Mouse (Mus musculus) intestine, embryonic 16.5 days (tissue): ENCODE results near the gene Ube2b. TPM values are rescaled to one million over a fixed set of nuclear protein-coding genes. Genes with fewer than 3 reads are reported as not detected.

Experiments used
- ATAC-seq: fragments of 200-750 bp; cut with Nextera tagmentation; 2 replicates; pipeline ENCODE4 v1.8.0; 2017; ENCODE audit warnings: moderate TSS enrichment, moderate library complexity
- H3K27ac ChIP-seq: fragments of 300-500 bp; sonication (generic); 2 replicates; pipeline ENCODE4 v1.5.1; 2014; ENCODE audit warnings: mild to moderate bottlenecking, low read length
- H3K27me3 ChIP-seq: fragments of 300-500 bp; sonication (generic); replicated peaks from 2 replicates; pipeline ENCODE4 v1.6.1; 2014; ENCODE audit warnings: low read length, control low read depth, mixed read lengths; ENCODE audit not compliant: control insufficient read depth, insufficient read depth
- H3K36me3 ChIP-seq: fragments of 300-500 bp; sonication (generic); 2 replicates; pipeline ENCODE4 v1.6.1; 2014; ENCODE audit warnings: low read length, control low read depth; ENCODE audit not compliant: control insufficient read depth, insufficient read depth
- H3K4me1 ChIP-seq: fragments of 300-500 bp; sonication (generic); 2 replicates; pipeline ENCODE4 v1.6.1; 2014; ENCODE audit warnings: low read length, control low read depth, mixed read lengths; ENCODE audit not compliant: control insufficient read depth, insufficient read depth
- H3K4me2 ChIP-seq: fragments of 300-500 bp; sonication (generic); 2 replicates; pipeline ENCODE4 v1.6.1; 2014; ENCODE audit warnings: low read depth, low read length, control low read depth
- H3K4me3 ChIP-seq: fragments of 300-500 bp; sonication (generic); 2 replicates; pipeline ENCODE4 v1.5.1; 2014; ENCODE audit warnings: mild to moderate bottlenecking, low read length
- H3K9ac ChIP-seq: fragments of 300-500 bp; sonication (generic); 2 replicates; pipeline ENCODE4 v1.6.1; 2014; ENCODE audit warnings: low read depth, low read length
- H3K9me3 ChIP-seq: fragments of 300-500 bp; sonication (generic); 2 replicates; pipeline ENCODE4 v1.6.1; 2016; ENCODE audit warnings: low read length, control low read depth; ENCODE audit not compliant: control insufficient read depth
- WGBS: fragments of 180-500 bp; shearing (Covaris S2); extraction: QIAGEN DNeasy Blood & Tissue Kit; methylation state at CpG from one replicate; pipeline ENCODE4 v1.1.7; 2014; 5-methylcytosine and 5-hydroxymethylcytosine counted together
- polyA plus RNA-seq: library from polyadenylated mRNA; unstranded; fragments of >200 nt; fragmentation: Nextera tagmentation; extraction: Ambion mirVana; gene quantifications from 2 replicates; pipeline ENCODE4 v1.2.1, GENCODE M21; 2015

Gene Ube2b
- polyA plus RNA-seq: 185 and 201 TPM in 2 replicates

DNA sequence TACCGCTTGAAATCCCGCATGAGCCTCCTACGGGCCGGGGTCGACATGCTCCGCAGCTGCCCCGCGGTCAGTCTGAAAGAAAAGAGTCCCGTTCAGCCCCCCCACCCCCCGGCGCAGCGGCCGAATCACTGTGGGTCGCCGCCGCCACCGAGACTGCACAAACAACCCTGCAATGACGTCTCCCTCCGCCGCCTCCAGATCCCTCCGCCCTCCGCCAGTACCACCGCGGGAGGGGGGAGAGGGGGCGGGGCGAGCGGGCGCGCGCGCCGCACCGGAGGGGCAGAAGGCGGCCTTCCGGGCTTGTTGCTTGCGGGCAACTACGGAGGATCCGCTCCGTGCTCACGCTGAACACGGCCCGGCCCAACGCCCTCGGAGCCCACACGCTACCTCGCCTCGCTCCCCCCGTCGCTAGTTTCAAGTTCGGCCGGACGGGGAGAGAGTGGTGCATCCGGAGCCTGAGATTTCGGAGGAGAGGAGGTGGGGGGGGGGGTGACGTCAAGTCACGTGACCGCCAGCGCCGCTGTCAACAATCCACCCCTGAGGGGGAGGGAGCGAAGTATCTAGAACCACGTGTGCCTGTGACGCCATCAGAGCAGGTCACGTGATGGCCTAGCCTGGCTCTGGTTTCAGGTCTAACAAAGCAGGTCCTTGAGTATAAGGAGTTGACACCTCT is at the start of gene Ube2b:
Gene Ube2b, minus strand, starts transcription at position 473 of the 673 bp plus-strand sequence.
- H3K27me3 ChIP-seq: no peaks in the 10 kb centered on the region
- peak within 1 kb of the TSS; percentile 77 for H3K4me2 ChIP-seq
- H3K4me1 ChIP-seq: peaks cover 23% of the 10 kb centered on the region
- H3K36me3 ChIP-seq: peaks cover 14% of the 10 kb centered on the region
- under 1% methylated on average over 62 of the region's 63 CpGs for WGBS
- no peaks in the 10 kb centered on the region for H3K9me3 ChIP-seq
- ATAC-seq: peak; percentile 73
- peak within 1 kb of the TSS; percentile 93 for H3K9ac ChIP-seq
- peak within 1 kb of the TSS; percentile 92 for H3K4me3 ChIP-seq
- peak within 1 kb of the TSS; percentile 96 for H3K27ac ChIP-seq

DNA sequence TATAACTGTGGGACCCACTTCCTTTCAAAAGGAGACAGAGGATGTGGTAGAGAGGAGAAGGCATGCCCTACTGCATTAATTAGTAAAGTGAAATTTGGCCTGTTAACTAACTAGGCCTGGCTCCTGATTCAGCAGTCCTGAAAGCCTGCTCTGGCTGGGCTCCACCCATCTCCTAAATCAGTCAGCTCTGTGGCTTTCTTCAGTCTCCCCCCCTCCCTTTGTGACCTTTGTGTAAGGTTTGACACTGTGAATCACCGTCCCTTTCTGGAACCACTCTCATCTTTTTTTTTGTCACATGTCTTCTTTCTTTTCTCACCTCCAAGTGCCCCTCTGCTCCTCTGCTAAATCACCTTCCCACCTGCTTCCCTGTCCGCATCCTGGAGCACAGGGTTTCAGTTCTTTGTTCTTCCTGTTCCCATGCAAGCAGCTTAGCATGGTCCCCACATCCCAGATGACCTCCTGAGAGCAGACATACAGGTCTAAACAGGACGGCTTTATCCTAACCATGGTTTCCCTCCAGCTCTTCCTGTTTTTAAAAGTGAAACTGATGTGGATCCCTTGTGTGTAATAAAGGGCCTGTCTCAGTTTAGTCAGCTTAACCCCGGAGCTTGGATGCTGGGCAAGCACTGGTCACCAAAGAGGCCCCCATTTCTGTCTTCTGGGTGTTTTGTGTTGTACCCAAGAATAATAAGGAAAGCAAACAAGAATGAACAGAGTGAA is 46.0 kb upstream of the Ube2b start:
- Histone ChIP-seq H3K4me3 (no peak overlapping the region), H3K4me2 (no peak overlapping the region), H3K9me3 (no peaks in the 10 kb centered on the region), H3K27me3 (no peaks in the 10 kb centered on the region), H3K9ac (no peak overlapping the region), H3K36me3 (no peaks in the 10 kb centered on the region), H3K27ac (no peak overlapping the region), H3K4me1 (no peaks in the 10 kb centered on the region)
- no peak for ATAC-seq
- WGBS: 41% methylated on average over 4 of the region's 4 CpGs

DNA sequence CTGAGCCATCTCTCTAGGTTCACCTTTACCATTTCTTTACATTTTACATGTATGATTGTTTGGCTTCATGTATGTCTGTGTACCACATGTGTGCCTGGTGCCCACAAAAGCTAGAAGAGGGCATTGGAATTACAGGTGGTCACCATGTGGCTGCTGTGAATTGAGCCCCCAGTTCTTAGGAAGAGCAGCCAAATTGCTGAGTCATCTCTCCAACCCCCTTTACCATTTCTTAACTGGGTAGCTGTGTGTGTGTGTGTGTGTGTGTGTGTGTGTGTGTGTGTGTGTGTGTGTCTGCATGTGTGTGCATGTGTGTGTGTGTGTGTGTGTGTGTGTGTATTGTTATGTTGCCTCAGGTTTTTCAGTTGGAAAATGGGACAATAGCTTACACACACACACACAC is 43.6 kb upstream of the Ube2b start:
- no peaks in the 10 kb centered on the region for H3K27me3 ChIP-seq
- ATAC-seq: no peak
- H3K4me1 ChIP-seq: no peaks in the 10 kb centered on the region
- no peak overlapping the region for H3K4me3 ChIP-seq
- H3K27ac ChIP-seq: no peak overlapping the region
- H3K36me3 ChIP-seq: no peaks in the 10 kb centered on the region
- no peak overlapping the region for H3K4me2 ChIP-seq
- no peaks in the 10 kb centered on the region for H3K9me3 ChIP-seq
- no peak overlapping the region for H3K9ac ChIP-seq

DNA sequence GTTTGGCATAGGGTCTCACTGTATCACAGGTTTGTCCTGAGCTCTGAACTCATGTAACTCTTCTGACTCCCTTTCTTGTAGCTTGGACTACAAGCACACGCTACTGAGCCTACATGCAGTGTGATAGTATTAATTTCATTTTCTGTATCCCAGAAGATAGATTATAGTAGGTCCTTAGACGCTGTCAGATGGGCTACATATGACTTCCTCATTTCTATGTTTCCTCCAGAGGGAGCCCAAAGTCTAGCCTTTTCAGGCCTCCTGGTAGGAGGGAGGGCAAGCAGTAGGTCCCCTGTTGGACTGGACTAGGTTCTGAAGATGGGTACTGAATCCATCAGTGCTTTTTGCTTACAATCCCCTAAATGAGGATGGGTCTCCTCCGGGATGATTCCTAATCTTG is 42.7 kb upstream of the Ube2b start:
- H3K4me2 ChIP-seq: no peak overlapping the region
- H3K27ac ChIP-seq: no peak overlapping the region
- no peak for ATAC-seq
- no peak overlapping the region for H3K4me3 ChIP-seq
- H3K4me1 ChIP-seq: no peaks in the 10 kb centered on the region
- no peaks in the 10 kb centered on the region for H3K36me3 ChIP-seq
- no peaks in the 10 kb centered on the region for H3K27me3 ChIP-seq
- WGBS: 81% methylated on average over 3 of the region's 3 CpGs
- no peak overlapping the region for H3K9ac ChIP-seq
- no peaks in the 10 kb centered on the region for H3K9me3 ChIP-seq

DNA sequence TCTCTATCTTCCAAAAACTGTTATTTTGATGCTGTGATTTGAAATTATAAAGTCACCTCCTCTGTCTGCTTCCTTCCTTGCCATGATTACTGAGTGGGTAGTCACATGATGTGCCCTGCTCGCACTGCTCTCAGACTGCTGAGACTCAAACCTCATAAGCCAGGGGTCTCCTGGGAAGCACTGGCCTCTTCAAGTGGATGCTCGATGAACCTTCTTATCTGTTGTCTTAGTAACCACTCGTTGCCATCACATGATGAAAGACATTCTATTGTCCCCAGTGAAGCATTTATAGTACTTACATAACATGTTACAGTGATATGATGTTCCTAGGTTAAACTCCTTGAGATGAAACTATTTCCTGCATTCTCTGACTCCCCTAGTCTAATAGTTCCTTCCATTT is 37.1 kb upstream of the Ube2b start:
- H3K36me3 ChIP-seq: no peaks in the 10 kb centered on the region
- ATAC-seq: peak; percentile 52
- no peak overlapping the region for H3K4me2 ChIP-seq
- no peaks in the 10 kb centered on the region for H3K4me1 ChIP-seq
- 38% methylated on average over 3 of the region's 3 CpGs for WGBS
- no peak overlapping the region for H3K27ac ChIP-seq
- H3K27me3 ChIP-seq: no peaks in the 10 kb centered on the region
- H3K4me3 ChIP-seq: no peak overlapping the region
- no peaks in the 10 kb centered on the region for H3K9me3 ChIP-seq
- H3K9ac ChIP-seq: no peak overlapping the region

DNA sequence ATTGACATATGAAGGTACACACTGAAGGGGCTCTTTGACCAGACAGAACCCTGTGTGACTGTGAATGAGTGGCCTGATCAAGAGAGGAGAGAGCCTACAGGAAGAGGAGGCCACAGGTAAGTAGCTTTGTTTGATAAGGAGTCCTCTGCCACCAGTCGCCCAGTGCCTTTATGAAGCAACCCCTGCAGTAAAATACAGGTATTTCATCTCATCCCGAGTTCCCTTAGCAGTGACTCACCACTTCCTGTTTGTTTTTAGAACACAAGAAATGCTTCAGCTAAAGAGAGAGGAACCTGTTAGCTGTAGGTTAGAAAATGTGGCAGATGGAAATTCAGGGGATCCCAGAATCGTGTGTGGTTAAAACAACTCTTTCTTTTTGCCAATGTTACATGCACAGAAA is 35.3 kb upstream of the Ube2b start:
- Histone ChIP-seq H3K4me3 (no peak overlapping the region), H3K27me3 (no peaks in the 10 kb centered on the region), H3K4me2 (no peak overlapping the region), H3K36me3 (no peaks in the 10 kb centered on the region), H3K27ac (no peak overlapping the region), H3K9me3 (no peaks in the 10 kb centered on the region), H3K9ac (no peak overlapping the region), H3K4me1 (no peaks in the 10 kb centered on the region)
- no peak for ATAC-seq
- WGBS: 56% methylated on average over 3 of the region's 3 CpGs

DNA sequence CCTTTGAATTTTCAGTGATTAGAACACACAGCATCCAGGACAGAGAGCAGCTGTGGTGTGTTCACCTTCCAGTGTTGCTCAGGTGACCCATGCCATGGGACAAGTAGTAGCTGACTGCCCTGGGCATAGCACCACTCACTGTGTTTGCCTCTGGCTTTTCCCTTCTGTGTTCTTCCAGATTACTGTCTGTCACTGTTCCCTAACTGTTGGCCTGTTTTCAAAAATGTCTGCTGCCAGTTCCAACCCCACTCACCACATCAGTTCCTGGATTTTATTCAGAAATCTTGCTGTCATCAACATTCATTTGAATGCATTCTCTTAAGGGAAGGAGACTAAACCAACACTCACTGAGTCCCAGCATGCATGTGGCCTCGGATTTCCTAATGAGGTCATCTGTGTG is 33.4 kb upstream of the Ube2b start:
- 81% methylated on average over 1 of the region's 1 CpGs for WGBS
- ATAC-seq: no peak

DNA sequence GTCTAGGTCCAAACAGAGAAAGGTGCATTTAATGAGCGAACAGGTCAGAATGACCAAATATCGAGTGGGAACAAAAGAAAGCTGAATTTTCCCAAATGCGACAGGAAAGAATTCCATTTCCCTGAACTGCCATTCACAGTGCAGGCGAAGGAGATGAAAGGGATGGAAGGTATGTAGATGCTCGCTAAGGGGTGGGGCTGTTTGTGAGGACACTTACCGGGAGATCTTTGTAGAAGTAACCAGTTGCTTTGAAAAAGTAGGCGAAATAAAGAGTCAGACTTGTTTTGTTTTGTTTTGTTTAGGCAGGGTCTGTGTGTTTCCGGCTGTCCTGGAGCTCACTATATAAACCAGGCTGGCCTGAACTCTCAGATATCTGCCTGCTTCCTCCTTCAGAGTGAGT is 31.8 kb upstream of the Ube2b start:
- no peak overlapping the region for H3K4me2 ChIP-seq

More for the DNA sequence above, 33.4 kb upstream of the Ube2b start:
- Histone ChIP-seq H3K4me3 (no peak overlapping the region), H3K27me3 (no peaks in the 10 kb centered on the region), H3K27ac (no peak overlapping the region), H3K9me3 (no peaks in the 10 kb centered on the region), H3K9ac (no peak overlapping the region), H3K4me1 (no peaks in the 10 kb centered on the region), H3K4me2 (no peak overlapping the region), H3K36me3 (no peaks in the 10 kb centered on the region)

DNA sequence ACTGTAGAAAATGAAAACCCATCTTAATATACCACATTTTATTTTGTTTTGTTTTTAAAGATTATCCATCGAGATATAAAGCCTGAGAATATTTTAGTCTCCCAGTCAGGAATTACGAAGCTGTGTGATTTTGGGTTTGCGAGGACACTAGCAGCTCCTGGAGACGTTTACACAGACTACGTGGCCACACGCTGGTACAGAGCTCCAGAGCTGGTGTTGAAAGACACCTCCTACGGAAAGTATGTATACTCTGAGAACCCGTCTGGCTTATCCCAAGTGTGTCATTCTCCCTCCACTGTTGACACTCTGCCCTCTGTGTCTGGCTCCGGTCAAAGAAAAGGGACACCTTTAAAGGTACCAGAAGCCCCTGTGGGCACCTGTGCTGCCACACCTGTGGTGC is 17.7 kb upstream of the Ube2b start:
- Histone ChIP-seq H3K27ac (no peak overlapping the region), H3K9me3 (no peaks in the 10 kb centered on the region), H3K4me1 (no peaks in the 10 kb centered on the region), H3K9ac (no peak overlapping the region), H3K4me2 (no peak overlapping the region), H3K36me3 (no peaks in the 10 kb centered on the region), H3K27me3 (no peaks in the 10 kb centered on the region), H3K4me3 (no peak overlapping the region)
- 73% methylated on average over 9 of the region's 9 CpGs for WGBS
- no peak for ATAC-seq

More for the DNA sequence above, 31.8 kb upstream of the Ube2b start:
- no peak for ATAC-seq
- Histone ChIP-seq H3K36me3 (no peaks in the 10 kb centered on the region), H3K4me3 (no peak overlapping the region), H3K4me1 (no peaks in the 10 kb centered on the region), H3K9me3 (no peaks in the 10 kb centered on the region), H3K27me3 (no peaks in the 10 kb centered on the region), H3K27ac (no peak overlapping the region), H3K9ac (no peak overlapping the region)
- 58% methylated on average over 8 of the region's 8 CpGs for WGBS
